Mouse (Mus musculus): Measurements from ENCODE around the gene Mpi. TPM values are rescaled to one million over a fixed set of nuclear protein-coding genes. Genes with fewer than 3 reads are reported as not detected.

Gene Mpi
- total RNA-seq, 2 experiments from 2014 or later, result 69.8 to 87.0 TPM

DNA sequence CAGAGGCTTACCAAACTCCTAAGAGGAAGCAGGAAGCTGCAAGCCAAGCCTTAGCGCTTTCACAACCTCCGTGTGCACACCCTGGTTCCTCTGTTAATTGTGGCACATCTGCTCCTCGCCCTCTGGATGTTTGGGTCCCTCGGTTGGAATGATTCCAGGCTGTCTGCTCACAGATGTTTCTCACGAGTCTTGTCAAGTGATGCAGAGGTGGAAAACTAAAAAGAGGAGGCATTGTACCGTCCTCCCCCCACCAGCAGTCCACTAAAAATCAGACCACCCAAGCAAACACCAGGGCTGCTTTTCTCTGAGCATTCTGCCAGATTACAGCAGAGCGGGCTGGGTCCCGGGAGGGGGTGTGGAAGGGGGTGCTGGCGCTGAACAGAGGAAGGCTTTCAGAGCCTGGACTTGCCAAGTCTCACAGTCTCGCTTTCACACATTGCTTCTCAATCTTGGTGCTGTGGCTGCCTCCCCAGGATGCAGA is 13.2 kb upstream of the Mpi start:
- peak; percentile 68 for DNase-seq
- intact Hi-C loops (cut with DNase I; ENCODE audit: low total_unique reads), result no loop called here

- intact Hi-C loops (cut with DNase I; ENCODE audit: low total_unique reads), result no loop called here
- no peak for DNase-seq
These were observed 12.0 kb upstream of the Mpi start for GRCm38 (mm10) chr9:57564609-57565008.

DNA sequence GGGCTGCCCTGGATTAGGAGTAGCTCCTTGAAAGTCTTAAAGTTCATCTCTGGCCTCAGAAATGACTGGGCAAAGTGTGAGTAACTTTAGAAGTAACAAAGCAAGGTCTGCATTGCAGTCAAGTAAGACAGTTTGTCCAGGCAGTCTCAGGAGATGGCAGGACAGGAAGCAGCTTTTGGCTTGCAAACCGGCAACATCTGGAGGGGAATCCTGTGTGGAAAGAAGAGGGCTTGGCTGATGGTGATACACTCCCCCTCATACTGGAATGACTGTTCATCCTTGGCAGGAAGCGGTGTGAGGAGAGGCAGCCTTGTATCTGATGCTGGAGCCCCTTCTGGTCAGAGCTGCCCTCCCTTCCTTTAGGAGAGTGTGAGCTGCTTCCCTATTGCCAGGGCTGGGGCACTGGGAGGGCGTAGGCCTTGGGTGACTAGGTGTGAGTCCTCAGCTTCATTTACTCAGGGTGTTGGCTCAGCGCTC is 10.4 kb upstream of the Mpi start:
- DNase-seq, result peak; percentile 73
- intact Hi-C loops (cut with DNase I; ENCODE audit: low total_unique reads), result no loop called here

DNA sequence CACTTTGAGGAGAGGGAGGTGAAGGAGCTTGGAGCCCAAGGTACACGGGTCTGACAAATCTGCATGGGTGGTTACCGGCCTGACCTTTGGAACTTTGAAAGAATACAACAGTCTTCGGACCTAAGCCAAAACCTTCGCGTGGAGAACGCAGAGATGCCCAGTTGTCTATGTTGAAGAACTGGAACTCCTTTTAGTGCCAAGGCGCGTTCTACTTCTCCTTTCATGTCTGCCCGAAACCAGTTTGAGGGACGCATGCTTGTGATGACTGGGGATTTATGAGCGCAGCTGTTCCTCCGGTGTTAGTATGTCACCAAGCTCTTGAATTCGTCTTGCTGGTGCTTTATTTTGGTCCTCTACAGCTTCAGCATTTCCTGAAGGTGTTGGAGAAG is 9.1 kb upstream of the Mpi start:
- DNase-seq, result no peak
- intact Hi-C loops (cut with DNase I; ENCODE audit: low total_unique reads), result no loop called here

GRCm38 (mm10) chr9:57560861-57561710 is 8.5 kb upstream of the Mpi start, which contains the start of gene Scamp2:
Gene Scamp2 (plus strand): TSS chr9:57560943.
- peak; percentile 94 for DNase-seq
- intact Hi-C loops (cut with DNase I; ENCODE audit: low total_unique reads), result no loop called here

- DNase-seq, result no peak
- intact Hi-C loops (cut with DNase I; ENCODE audit: low total_unique reads), result no loop called here
These were observed 7.7 kb upstream of the Mpi start for GRCm38 (mm10) chr9:57560263-57560662.

DNA sequence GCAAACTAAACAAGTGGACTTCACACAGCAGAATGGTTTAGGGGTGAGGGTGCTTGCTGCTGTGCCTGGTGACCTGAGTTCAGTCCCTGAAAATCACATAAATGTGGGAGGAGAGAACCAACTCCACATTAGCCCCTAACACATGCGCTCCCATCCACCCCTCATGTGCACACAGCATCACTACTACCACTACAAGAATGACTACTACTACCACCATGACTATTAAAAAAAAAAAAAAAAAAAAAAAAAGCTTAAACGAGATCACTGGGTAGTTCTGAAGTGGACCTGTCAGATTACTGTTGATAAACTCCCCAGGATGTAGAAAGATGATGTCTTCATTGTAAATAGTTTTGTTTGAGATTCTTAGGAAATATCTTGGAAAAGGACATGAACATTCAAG is 7.0 kb upstream of the Mpi start:
- intact Hi-C loops (cut with DNase I; ENCODE audit: low total_unique reads), result no loop called here
- no peak for DNase-seq

- no peak for DNase-seq
- intact Hi-C loops (cut with DNase I; ENCODE audit: low total_unique reads), result no loop called here
These were observed 6.1 kb upstream of the Mpi start for GRCm38 (mm10) chr9:57558625-57559024.

GRCm38 (mm10) chr9:57557215-57557614 is 4.7 kb upstream of the Mpi start:
- DNase-seq, result no peak
- intact Hi-C loops (cut with DNase I; ENCODE audit: low total_unique reads), result no loop called here

- intact Hi-C loops (cut with DNase I; ENCODE audit: low total_unique reads), result no loop called here
- no peak for DNase-seq
These were observed 2.2 kb upstream of the Mpi start for GRCm38 (mm10) chr9:57554753-57555152.

GRCm38 (mm10) chr9:57553119-57553518 is 556 bp upstream of the Mpi start:
- intact Hi-C loops (cut with DNase I; ENCODE audit: low total_unique reads), result no loop called here
- DNase-seq, result no peak

- no peak for DNase-seq
These were observed 2.3 kb downstream of the Mpi start for GRCm38 (mm10) chr9:57550126-57550862.

DNA sequence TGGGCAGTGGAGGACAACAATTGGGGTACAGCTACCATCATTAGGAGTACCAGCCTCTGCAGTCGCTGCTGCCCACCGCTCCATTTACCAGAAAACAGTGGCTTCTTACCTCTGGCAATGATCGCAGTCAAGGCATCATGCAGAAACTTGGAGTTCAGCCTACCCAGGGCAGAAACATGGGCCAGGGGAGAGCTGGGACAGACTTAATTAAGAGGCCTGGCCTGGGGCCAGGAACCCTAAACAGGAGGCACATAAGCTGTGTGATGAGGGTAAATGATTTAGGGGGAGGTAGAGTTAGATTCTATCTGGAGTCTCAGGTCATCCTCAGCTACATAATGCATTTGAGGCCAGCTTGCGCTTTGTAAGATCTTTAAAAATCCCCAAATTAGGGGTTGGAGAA is 3.4 kb downstream of the Mpi start:
- no peak for DNase-seq
- intact Hi-C loops (cut with DNase I; ENCODE audit: low total_unique reads), result loop anchor here (10.0 kb wide), 1 partner anchor 206 kb away; no protein-coding TSS in a partner anchor

More at GRCm38 (mm10) chr9:57550126-57550862, 2.3 kb downstream of the Mpi start:
- intact Hi-C loops (cut with DNase I; ENCODE audit: low total_unique reads), result no loop called here

DNA sequence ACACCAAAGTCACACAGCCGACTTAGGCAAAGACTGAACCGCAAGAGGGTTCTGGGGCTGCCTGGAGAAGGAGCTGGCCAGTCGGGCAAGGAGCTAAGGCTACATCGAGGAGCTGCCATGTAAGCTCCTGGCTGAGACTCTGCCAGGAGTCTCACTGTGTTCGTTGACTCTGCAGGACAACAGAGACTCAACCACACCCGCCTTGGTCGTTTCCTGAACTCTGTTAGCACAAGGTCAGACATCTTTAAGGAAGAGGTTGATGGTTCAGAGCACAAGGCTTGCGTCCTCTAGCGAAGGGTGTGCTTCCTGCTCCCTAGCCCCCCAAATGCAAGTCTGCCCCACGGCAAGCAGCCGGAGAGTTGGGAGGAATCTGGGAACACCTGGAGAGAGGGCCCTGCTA is 4.7 kb downstream of the Mpi start:
- DNase-seq, result no peak
- intact Hi-C loops (cut with DNase I; ENCODE audit: low total_unique reads), result loop anchor here (10.0 kb wide), 1 partner anchor 207 kb away; no protein-coding TSS in a partner anchor

DNA sequence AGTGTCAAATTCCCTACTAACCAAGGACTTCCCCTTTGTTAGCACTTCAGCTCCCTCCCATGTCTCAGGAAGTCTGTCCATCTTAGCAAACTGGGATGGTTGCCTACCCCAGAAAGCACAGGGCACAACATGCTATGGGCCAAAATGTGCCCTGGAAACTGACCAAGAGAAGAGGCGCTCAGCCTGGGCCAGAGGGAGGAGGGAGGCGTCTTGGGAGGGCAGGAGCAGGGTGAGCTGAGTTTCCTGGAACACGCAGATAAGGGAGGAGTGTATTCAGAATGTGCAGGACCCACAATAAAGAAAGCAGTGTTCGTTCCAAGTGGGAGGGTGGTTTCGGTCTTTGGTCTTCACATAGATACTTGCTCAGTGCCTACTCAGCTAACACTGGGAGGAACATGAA is 5.3 kb downstream of the Mpi start:
- intact Hi-C loops (cut with DNase I; ENCODE audit: low total_unique reads), result loop anchor here (10.0 kb wide), 1 partner anchor 208 kb away; no protein-coding TSS in a partner anchor
- peak; percentile 62 for DNase-seq

DNA sequence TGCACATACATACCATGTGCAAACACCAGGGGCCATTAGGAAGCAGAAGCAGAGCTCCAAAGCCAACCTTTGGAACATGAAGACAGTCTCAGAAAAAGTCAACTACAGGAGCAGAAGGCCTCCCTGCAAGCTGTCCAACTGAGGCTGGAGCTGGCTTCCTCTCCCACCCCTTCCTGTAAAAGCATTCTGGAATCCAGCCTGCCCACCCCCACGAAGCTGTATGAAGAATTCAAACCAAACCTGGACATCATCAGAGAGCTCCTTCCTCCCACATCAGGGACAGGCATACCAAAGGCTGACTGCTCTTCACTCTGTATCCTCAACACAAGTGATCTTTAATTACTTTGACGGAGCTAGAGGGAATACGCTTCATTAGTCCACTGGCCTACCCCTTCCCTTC is 8.6 kb downstream of the Mpi start:
- no peak for DNase-seq
- intact Hi-C loops (cut with DNase I; ENCODE audit: low total_unique reads), result loop anchor here (5.0 to 10.0 kb wide), 2 partner anchors 43 to 211 kb away; partner anchors contain the start of gene Ulk3

DNA sequence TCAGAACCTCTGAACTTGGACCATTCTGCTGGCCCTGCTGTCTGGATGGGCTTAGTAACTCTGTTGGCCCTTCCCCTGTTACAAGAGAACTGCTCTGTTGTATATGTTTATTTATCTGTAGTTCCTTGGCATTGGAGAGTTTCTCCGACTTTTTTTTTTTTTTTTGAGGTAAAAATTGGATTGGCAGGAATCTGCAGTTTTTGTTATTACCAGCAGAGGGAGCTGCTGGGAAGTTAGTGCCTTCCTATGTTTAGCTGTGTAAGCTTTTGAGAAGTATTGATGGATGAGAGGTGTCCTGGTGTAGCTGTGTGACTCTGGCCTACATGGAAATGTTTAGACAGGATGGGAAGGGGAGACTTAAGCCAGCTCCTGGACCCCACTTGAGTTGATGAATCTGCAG is 11.3 kb downstream of the Mpi start:
- DNase-seq, result no peak
- intact Hi-C loops (cut with DNase I; ENCODE audit: low total_unique reads), result loop anchor here (5.0 to 10.0 kb wide), 2 partner anchors 46 to 213 kb away; partner anchors contain the start of gene Ulk3

GRCm38 (mm10) chr9:57539550-57539949 is 13.0 kb downstream of the Mpi start:
- DNase-seq, result no peak
- intact Hi-C loops (cut with DNase I; ENCODE audit: low total_unique reads), result loop anchor here (5.0 kb wide), 1 partner anchor 113 kb away; the partner anchor contains the start of gene Csk

DNA sequence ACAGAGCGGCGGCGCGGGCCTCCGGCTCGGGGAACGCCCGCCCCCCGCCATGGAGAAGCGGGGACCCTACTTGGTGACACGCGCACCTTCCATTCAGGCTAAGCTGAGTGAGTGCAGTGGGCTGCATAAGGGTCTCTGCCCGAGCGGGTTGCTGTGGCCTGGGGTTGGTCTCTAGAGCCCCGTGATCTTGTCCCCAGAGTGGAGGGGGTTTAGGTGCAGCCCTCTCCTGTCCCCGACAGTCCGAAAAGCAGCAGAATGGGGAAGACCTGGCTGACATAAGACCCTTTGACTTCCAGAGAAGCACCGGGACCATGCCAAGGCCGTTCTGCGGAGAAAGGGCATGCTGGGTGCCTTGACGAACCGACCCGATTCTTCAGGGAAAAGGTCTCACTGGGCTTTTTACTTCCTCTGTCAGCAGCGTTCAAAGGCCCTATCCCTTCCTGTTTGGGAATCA is 14.8 kb downstream of the Mpi start:
- DNase-seq, result no peak
- intact Hi-C loops (cut with DNase I; ENCODE audit: low total_unique reads), result loop anchor here (5.0 kb wide), 1 partner anchor 115 kb away; the partner anchor contains the start of gene Csk
